Mouse (Mus musculus) thymus, adult 2 months (tissue): ENCODE measurements around the gene Lima1.

Source experiments
- CTCF ChIP-seq: fragments of 200-500 bp; IDR thresholded peaks from 2 replicates; pipeline ENCODE4 v1.5.1; 2012; ENCODE audit warnings: mild to moderate bottlenecking, control low read depth, low read length, moderate library complexity, borderline replicate concordance; ENCODE audit not compliant: control insufficient read depth, poor library complexity, insufficient read depth; ENCODE audit errors: extremely low read depth
- POLR2A ChIP-seq: fragments of 200-500 bp; IDR thresholded peaks from 2 replicates; pipeline ENCODE4 v1.6.1; 2012; ENCODE audit warnings: mild to moderate bottlenecking, low read length, control low read depth, moderate library complexity; ENCODE audit not compliant: control insufficient read depth, poor library complexity, insufficient read depth; ENCODE audit errors: extremely low read depth

GRCm38 (mm10) chr15:99867654-99868053 lies 7.6 kb downstream of the Lima1 start:
- TF ChIP-seq CTCF (no peak), POLR2A (no peak)
